Mouse (Mus musculus): ENCODE data around the gene Nfix.

DNA sequence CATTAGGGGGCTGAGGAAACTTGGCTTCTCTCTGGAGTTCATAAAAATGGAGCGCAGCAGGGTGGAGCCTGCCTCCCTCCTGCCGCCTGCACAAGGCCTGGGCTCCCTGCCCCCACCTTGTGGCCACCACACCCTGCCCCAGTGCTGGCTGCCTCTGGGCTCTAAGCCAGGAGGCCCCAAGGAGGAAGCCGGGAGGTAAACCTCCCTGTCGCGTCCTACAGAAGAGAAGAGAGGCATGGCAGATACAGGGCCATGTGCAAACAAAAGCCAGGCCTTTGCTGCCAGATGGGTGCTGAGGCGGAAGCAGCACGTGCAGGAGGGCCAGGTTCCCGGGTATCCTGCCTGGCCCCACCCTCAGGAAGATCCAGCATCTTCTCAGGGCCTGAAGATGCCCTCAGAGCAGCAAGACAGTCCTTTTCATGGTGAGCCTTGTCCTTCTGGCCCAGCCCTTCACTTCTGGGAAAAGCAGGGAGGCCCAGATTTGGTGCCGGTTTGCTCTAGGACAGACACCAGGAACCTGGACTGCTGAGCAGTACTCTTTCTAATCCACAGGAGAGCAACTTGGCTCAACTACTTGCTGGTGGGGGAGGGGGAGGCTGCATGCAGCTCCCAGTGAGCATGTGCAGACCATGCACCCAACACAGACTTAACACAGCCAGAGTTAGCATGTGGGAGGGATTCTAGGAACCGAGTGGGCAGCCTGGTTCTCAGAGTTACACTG, 77.1 kb downstream of the Nfix start, which contains the start of gene G430095P16Rik:
- TF ChIP-seq CTCF (IDR thresholded peaks at IDR 0.05; ENCODE audit: low read depth) (peak; percentile 71), EP300 (optimal IDR thresholded peaks at IDR 0.05) (peak; percentile 58)

Measured in stomach, postnatal 0 days (tissue).